21 mouse cellular contexts compared by ENCODE assay signal in genomic region chr5:32124957-32125356, GRCm38 (mm10). TPM values are rescaled to one million over a fixed set of nuclear protein-coding genes. Genes with fewer than 3 reads are reported as not detected.
A peak's percentile ranks its signal among the peaks of the same experiment; 100 is the strongest.
DNase-seq lines count a peak whose midpoint lies in the region; ATAC-seq and TF ChIP-seq lines count a peak whose summit lies in the region.
"Had no signal": no experiment of that assay in that cellular context is flagged by ENCODE, and none has a peak within 500 bp of the region (broad histone marks: within the 10 kb centered on the region; RNA-seq: fewer than 3 reads in every experiment).

No protein-coding gene starts in this region.

- H3K36me3 ChIP-seq in intestine, embryonic 16.5 days (ENCODE audit: control insufficient read depth, insufficient read depth, low read length) = no peaks in the 10 kb centered on the region
- H3K36me3 ChIP-seq in stomach, embryonic 14.5 days (ENCODE audit: control insufficient read depth, insufficient read depth, low read length) = no peaks in the 10 kb centered on the region
- no peaks in the 10 kb centered on the region for H3K36me3 ChIP-seq in stomach, postnatal 0 days (ENCODE audit: control insufficient read depth, insufficient read depth, low read length)
- H3K36me3 ChIP-seq: forebrain, embryonic 10.5 days; hindbrain, embryonic 12.5 days; hindbrain, embryonic 15.5 days had no signal

- no peak overlapping the region for H3K27ac ChIP-seq in intestine, embryonic 16.5 days (ENCODE audit: low read length)
- no peak overlapping the region for H3K27ac ChIP-seq in stomach, embryonic 14.5 days (ENCODE audit: low read length)
- peak overlapping the region; percentile 56 for H3K27ac ChIP-seq in stomach, postnatal 0 days (replicated peaks)
- H3K27ac ChIP-seq: forebrain, embryonic 10.5 days; forebrain, embryonic 13.5 days; gastrocnemius, adult 2 months; hindbrain, embryonic 12.5 days; hindbrain, embryonic 15.5 days had no signal

- ATAC-seq in intestine, embryonic 16.5 days = peak; percentile 43
- 0 out of 2 replicates have a peak, but pooled peaks have one; percentile 20 for ATAC-seq in stomach, embryonic 14.5 days (ENCODE audit: insufficient number of reproducible peaks, insufficient read depth, low FRiP score, low read depth)
- peak; percentile 52; the same call in 1 of the 2 replicates for ATAC-seq in stomach, postnatal 0 days (ENCODE audit: low FRiP score, low TSS enrichment)
- ATAC-seq: CD4-positive, CD25-positive, alpha-beta regulatory T cell, adult 4 months; forebrain, embryonic 13.5 days; forebrain, embryonic 16.5 days had no signal

- 55% methylated on average over 6 of the region's 6 CpGs for WGBS in intestine, embryonic 16.5 days
- 64% methylated on average over 6 of the region's 6 CpGs for WGBS in stomach, embryonic 14.5 days
- WGBS in stomach, postnatal 0 days = 47% methylated on average over 6 of the region's 6 CpGs

- no peak for TF ChIP-seq EP300 in stomach, postnatal 0 days (optimal IDR thresholded peaks at IDR 0.05)

- peak; percentile 53 for DNase-seq in stomach, postnatal 0 days (ENCODE audit: low spot score)
- DNase-seq in ovary, postnatal 10 days (ENCODE audit: low spot score) = no peak
- DNase-seq in frontal cortex, postnatal 25 days (ENCODE audit: low spot score in 2 of 2) = no peak
- no peak for DNase-seq in right cerebral cortex, postnatal 10 days (ENCODE audit: low spot score in 2 of 2)
- DNase-seq: adrenal gland, adult 2 months; adrenal gland, postnatal 14 days; cerebellum, adult 11-12 months; cerebellum, adult 8-10 months; cerebellum, postnatal 10 days; gastrocnemius, adult 2 months; gastrocnemius, postnatal 14 days; heart, adult 11 months had no signal

- no peak overlapping the region for H3K9ac ChIP-seq in intestine, embryonic 16.5 days (ENCODE audit: low read depth, low read length)
- no peak overlapping the region for H3K9ac ChIP-seq in stomach, embryonic 14.5 days (replicated peaks; ENCODE audit: low read depth, low read length)
- H3K9ac ChIP-seq in stomach, postnatal 0 days (ENCODE audit: low read length) = no peak overlapping the region
- H3K9ac ChIP-seq: forebrain, embryonic 13.5 days; hindbrain, embryonic 12.5 days; hindbrain, embryonic 15.5 days had no signal

- H3K4me3 ChIP-seq in intestine, embryonic 16.5 days (ENCODE audit: low read length) = no peak overlapping the region
- H3K4me3 ChIP-seq in stomach, embryonic 14.5 days (ENCODE audit: low read depth, low read length) = no peak overlapping the region
- no peak overlapping the region for H3K4me3 ChIP-seq in stomach, postnatal 0 days (ENCODE audit: low read depth, low read length)
- H3K4me3 ChIP-seq: forebrain, embryonic 10.5 days; forebrain, embryonic 13.5 days; gastrocnemius, adult 2 months; hindbrain, embryonic 12.5 days; hindbrain, embryonic 15.5 days had no signal

- no peak overlapping the region for H3K4me2 ChIP-seq in intestine, embryonic 16.5 days (ENCODE audit: low read depth, low read length)
- no peak overlapping the region for H3K4me2 ChIP-seq in stomach, embryonic 14.5 days (replicated peaks; ENCODE audit: low read depth, low read length)
- H3K4me2 ChIP-seq in stomach, postnatal 0 days (replicated peaks; ENCODE audit: low read depth) = no peak overlapping the region
- H3K4me2 ChIP-seq: forebrain, embryonic 13.5 days; heart, embryonic 11.5 days; hindbrain, embryonic 12.5 days; hindbrain, embryonic 15.5 days had no signal

- TF ChIP-seq CTCF in stomach, postnatal 0 days (IDR thresholded peaks at IDR 0.05; ENCODE audit: low read depth) = no peak

- H3K4me1 ChIP-seq in intestine, embryonic 16.5 days (ENCODE audit: control insufficient read depth, insufficient read depth, low read length) = 0 out of 2 replicates have a peak, but pooled peaks cover 6% of the 10 kb centered on the region
- H3K4me1 ChIP-seq in stomach, embryonic 14.5 days (ENCODE audit: control insufficient read depth, insufficient read depth, low read length) = no peaks in the 10 kb centered on the region; the same call in 1 of the 2 replicates
- no peaks in the 10 kb centered on the region for H3K4me1 ChIP-seq in stomach, postnatal 0 days (replicated peaks; ENCODE audit: control insufficient read depth, insufficient read depth)
- H3K4me1 ChIP-seq: hindbrain, embryonic 15.5 days had no signal

- H3K9me3 ChIP-seq in intestine, embryonic 16.5 days (ENCODE audit: control insufficient read depth, low read length) = no peaks in the 10 kb centered on the region
- H3K9me3 ChIP-seq in stomach, embryonic 14.5 days (ENCODE audit: control insufficient read depth, low read depth, low read length) = no peaks in the 10 kb centered on the region
- no peaks in the 10 kb centered on the region for H3K9me3 ChIP-seq in stomach, postnatal 0 days (ENCODE audit: control insufficient read depth, low read length)
- H3K9me3 ChIP-seq: forebrain, embryonic 10.5 days; forebrain, embryonic 13.5 days; hindbrain, embryonic 12.5 days; hindbrain, embryonic 15.5 days had no signal

- H3K27me3 ChIP-seq in intestine, embryonic 16.5 days (replicated peaks; ENCODE audit: control insufficient read depth, insufficient read depth, low read length) = no peaks in the 10 kb centered on the region
- H3K27me3 ChIP-seq in stomach, embryonic 14.5 days (ENCODE audit: control insufficient read depth, insufficient read depth, low read length) = no peaks in the 10 kb centered on the region
- no peaks in the 10 kb centered on the region for H3K27me3 ChIP-seq in stomach, postnatal 0 days (ENCODE audit: control insufficient read depth, insufficient read depth, low read length)
- H3K27me3 ChIP-seq: hindbrain, embryonic 15.5 days had no signal

RNA-seq across cellular contexts. Expression of gene Fosl2, which starts 10.6 kb away (rescaled TPM):
- 5.7 and 6.5 TPM in 2 replicates for polyA plus RNA-seq in intestine, embryonic 16.5 days (2015; fragmentation: Nextera tagmentation; extraction: Ambion mirVana)
- 15.8 and 16.5 TPM in 2 replicates for polyA plus RNA-seq in stomach, embryonic 14.5 days (2014; fragmentation: Nextera tagmentation; extraction: Ambion mirVana)
- 10.5 and 11.7 TPM in 2 replicates for polyA plus RNA-seq in stomach, postnatal 0 days (2015; fragmentation: Nextera tagmentation; extraction: Ambion mirVana)
